Comparison of ENCODE assay signal across 8 mouse cellular contexts in genomic region chr1:95666541-95667320, GRCm38 (mm10). TPM values are rescaled to one million over a fixed set of nuclear protein-coding genes. Genes with fewer than 3 reads are reported as not detected.
DNase-seq lines count a peak whose midpoint lies in the region; ATAC-seq and TF ChIP-seq lines count a peak whose summit lies in the region.

No protein-coding gene starts in this region.

- H3K27ac ChIP-seq in kidney, adult 2 months (ENCODE audit: insufficient read depth, low read depth, low read length), result no peak overlapping the region; the same call in 1 of the 2 replicates
- peak overlapping the region; percentile 17; the same call in 1 of the 2 replicates for H3K27ac ChIP-seq in CH12.LX (ENCODE audit: insufficient read depth, low read depth)
- peak overlapping the region; percentile 12; the same call in 1 of the 2 replicates for H3K27ac ChIP-seq in embryonic facial prominence, embryonic 13.5 days
- H3K27ac ChIP-seq in hindbrain, postnatal 0 days, result peak overlapping the region; percentile 84
- H3K27ac ChIP-seq in midbrain, embryonic 16.5 days (ENCODE audit: low read length), result peak overlapping the region; percentile 92

- H3K4me1 ChIP-seq in kidney, adult 2 months (ENCODE audit: control insufficient read depth, insufficient read depth, low read length), result no peaks in the 10 kb centered on the region
- peaks cover 0 to 18% of the 10 kb centered on the region in 2 experiments; a peak in 3 of 4 replicates for H3K4me1 ChIP-seq in CH12.LX (ENCODE audit: control insufficient read depth in 1 of 2, insufficient read depth in 2 of 2)
- peaks cover 20% of the 10 kb centered on the region for H3K4me1 ChIP-seq in embryonic facial prominence, embryonic 13.5 days
- 0 out of 2 replicates have a peak, but pooled peaks cover 3% of the 10 kb centered on the region for H3K4me1 ChIP-seq in hindbrain, postnatal 0 days (ENCODE audit: insufficient read depth, low read length)
- H3K4me1 ChIP-seq in midbrain, embryonic 16.5 days (ENCODE audit: control insufficient read depth, insufficient read depth, low read length), result peaks cover 14% of the 10 kb centered on the region; the same call in 1 of the 2 replicates

- peak overlapping the region; percentile 65 for H3K9ac ChIP-seq in CH12.LX (ENCODE audit: insufficient read depth, low read depth)
- H3K9ac ChIP-seq in embryonic facial prominence, embryonic 13.5 days, result peak overlapping the region; percentile 57
- peak overlapping the region; percentile 71 for H3K9ac ChIP-seq in hindbrain, postnatal 0 days (replicated peaks; ENCODE audit: low read length)
- H3K9ac ChIP-seq in midbrain, embryonic 16.5 days (ENCODE audit: low read depth, low read length), result peak overlapping the region; percentile 81

- DNase-seq in kidney, adult 2 months, result no peak
- DNase-seq in kidney, adult 9 months, result no peak
- DNase-seq in CH12.LX (ENCODE audit: extremely low read depth) (no peak), MN1 (ENCODE audit: low spot score) (no peak)
- peak; percentile 26 for DNase-seq in hindbrain, postnatal 0 days (ENCODE audit: low spot score)

- 1% methylated on average over 14 of the region's 14 CpGs for WGBS in kidney, adult 2 months
- 1% methylated on average over 14 of the region's 14 CpGs for WGBS in embryonic facial prominence, embryonic 13.5 days
- WGBS in hindbrain, postnatal 0 days, result under 1% methylated on average over 14 of the region's 14 CpGs
- WGBS in midbrain, embryonic 16.5 days, result 1% methylated on average over 14 of the region's 14 CpGs

- no peaks in the 10 kb centered on the region for H3K36me3 ChIP-seq in kidney, adult 2 months (ENCODE audit: control insufficient read depth, insufficient read depth, low read length)
- no peaks in the 10 kb centered on the region for H3K36me3 ChIP-seq in CH12.LX (replicated peaks in 1 of 2; ENCODE audit: control insufficient read depth in 1 of 2, insufficient read depth in 1 of 2, low read length in 1 of 2)
- H3K36me3 ChIP-seq in embryonic facial prominence, embryonic 13.5 days, result no peaks in the 10 kb centered on the region
- H3K36me3 ChIP-seq in hindbrain, postnatal 0 days (ENCODE audit: insufficient read depth, low read length), result no peaks in the 10 kb centered on the region
- no peaks in the 10 kb centered on the region for H3K36me3 ChIP-seq in midbrain, embryonic 16.5 days (ENCODE audit: control insufficient read depth, insufficient read depth, low read length)

- peaks cover 25% of the 10 kb centered on the region for H3K79me2 ChIP-seq in CH12.LX (replicated peaks; ENCODE audit: control insufficient read depth, extremely low read depth, insufficient read depth, poor library complexity, severe bottlenecking)

- TF ChIP-seq POLR2A in kidney, adult 2 months (IDR thresholded peaks at IDR 0.05; ENCODE audit: low read depth, low read length), result no peak
- no peak for TF ChIP-seq POLR2A in CH12.LX (IDR thresholded peaks at IDR 0.05; ENCODE audit: low read depth, low read length)

- TF ChIP-seq EP300 in CH12.LX (IDR thresholded peaks at IDR 0.05; ENCODE audit: low read length), result no peak

- ATAC-seq in embryonic facial prominence, embryonic 13.5 days (ENCODE audit: insufficient number of reproducible peaks, insufficient read depth, low FRiP score, low TSS enrichment, low read depth), result no peak
- ATAC-seq in hindbrain, postnatal 0 days, result no peak
- peak; percentile 13 for ATAC-seq in midbrain, embryonic 16.5 days
- no peak for ATAC-seq in inflammation-experienced regulatory T-cells, adult 6 months

- no peak for TF ChIP-seq CTCF in kidney, adult 2 months (conservative IDR thresholded peaks at IDR 0.05; ENCODE audit: insufficient read depth, insufficient read length, low read depth, low read length)
- TF ChIP-seq CTCF in CH12.LX (conservative IDR thresholded peaks at IDR 0.05 in 1 of 2, IDR thresholded peaks at IDR 0.05 in 1 of 2; ENCODE audit: low read depth in 2 of 2, low read length in 2 of 2), result no peak
- no peak for TF ChIP-seq CTCF in hindbrain, postnatal 0 days (IDR thresholded peaks at IDR 0.05; ENCODE audit: low read depth)

- dilution Hi-C loops in CH12.LX (cut with MboI; ENCODE audit: extremely low pct_ligation_motif_present, extremely low pct_unique_long_range_greater_than_20kb, low sequenced_read_pairs), result no loop called here

- in situ Hi-C loops in CH12.LX (cut with MboI; ENCODE audit: low pct_ligation_motif_present, low pct_unique_long_range_greater_than_20kb, low sequenced_read_pairs), result loop anchor here (10.0 kb wide), 1 partner anchor 272 kb away; no protein-coding TSS in a partner anchor

- no peaks in the 10 kb centered on the region for H3K9me3 ChIP-seq in CH12.LX (replicated peaks; ENCODE audit: low read length)
- no peaks in the 10 kb centered on the region for H3K9me3 ChIP-seq in embryonic facial prominence, embryonic 13.5 days
- H3K9me3 ChIP-seq in hindbrain, postnatal 0 days (ENCODE audit: low read length), result no peaks in the 10 kb centered on the region
- no peaks in the 10 kb centered on the region for H3K9me3 ChIP-seq in midbrain, embryonic 16.5 days (replicated peaks; ENCODE audit: control insufficient read depth, low read length, poor library complexity, severe bottlenecking)

- no peak for TF ChIP-seq RAD21 in CH12.LX (IDR thresholded peaks at IDR 0.05; ENCODE audit: low read depth, low read length)

- H3K4me2 ChIP-seq in CH12.LX (ENCODE audit: insufficient read depth, low read depth, poor library complexity, severe bottlenecking), result peak overlapping the region; percentile 91
- H3K4me2 ChIP-seq in embryonic facial prominence, embryonic 13.5 days, result peak overlapping the region; percentile 81
- peak overlapping the region; percentile 90 for H3K4me2 ChIP-seq in hindbrain, postnatal 0 days (ENCODE audit: low read depth, low read length)
- H3K4me2 ChIP-seq in midbrain, embryonic 16.5 days (ENCODE audit: low read length), result peak overlapping the region; percentile 60

- peak overlapping the region; percentile 55 for H3K4me3 ChIP-seq in kidney, adult 2 months (ENCODE audit: insufficient read depth, low read depth, low read length)
- H3K4me3 ChIP-seq in CH12.LX (replicated peaks in 1 of 3; ENCODE audit: low read depth in 2 of 3, low read length in 2 of 3, poor library complexity in 1 of 3), result peak overlapping the region; percentile 65 to 79 (median 75)
- H3K4me3 ChIP-seq in embryonic facial prominence, embryonic 13.5 days, result peak overlapping the region; percentile 64
- peak overlapping the region; percentile 74 for H3K4me3 ChIP-seq in hindbrain, postnatal 0 days (ENCODE audit: low read length)
- peak overlapping the region; percentile 66 for H3K4me3 ChIP-seq in midbrain, embryonic 16.5 days (ENCODE audit: low read depth, low read length)

- H3K27me3 ChIP-seq in kidney, adult 2 months (replicated peaks; ENCODE audit: control insufficient read depth, insufficient read depth, low read length), result no peaks in the 10 kb centered on the region; the same call in 1 of the 2 replicates
- H3K27me3 ChIP-seq in CH12.LX (replicated peaks), result no peaks in the 10 kb centered on the region
- peaks cover 12% of the 10 kb centered on the region for H3K27me3 ChIP-seq in embryonic facial prominence, embryonic 13.5 days
- no peaks in the 10 kb centered on the region for H3K27me3 ChIP-seq in hindbrain, postnatal 0 days (ENCODE audit: insufficient read depth, low read length)
- H3K27me3 ChIP-seq in midbrain, embryonic 16.5 days (ENCODE audit: control insufficient read depth, insufficient read depth, low read depth, low read length), result no peaks in the 10 kb centered on the region

TF ChIP-seq in CH12.LX, 34 proteins besides CTCF, POLR2A, EP300 and RAD21:
- TF ChIP-seq SIN3A (IDR thresholded peaks at IDR 0.05; ENCODE audit: low read length), result 0 out of 2 replicates have a peak, but pooled peaks have one; percentile 7
- TF ChIP-seq MAFK (IDR thresholded peaks at IDR 0.05; ENCODE audit: insufficient replicate concordance, low read length), result no peak
- no peak for TF ChIP-seq UBTF (IDR thresholded peaks at IDR 0.05; ENCODE audit: low read depth, low read length)
- no peak for TF ChIP-seq CHD1 (IDR thresholded peaks at IDR 0.05; ENCODE audit: low read depth, low read length)
- TF ChIP-seq MAX (IDR thresholded peaks at IDR 0.05; ENCODE audit: low read length), result 0 out of 2 replicates have a peak, but pooled peaks have one; percentile 8
- no peak for TF ChIP-seq GABPA (IDR thresholded peaks at IDR 0.05; ENCODE audit: insufficient replicate concordance, low read depth, low read length)

RNA-seq across cellular contexts. Expression of gene St8sia4, which starts 0.6 kb away (rescaled TPM):
- polyA plus RNA-seq in kidney, adult 2 months (2012; rRNA removed), result 0.43 and 0.77 TPM in 2 replicates
- 13.6 and 19.7 TPM in 2 replicates for total RNA-seq in CH12.LX (2012; rRNA removed)
- total RNA-seq in CH12.LX (2014; rRNA removed), result 12.7 and 14.0 TPM in 2 replicates
- 1.9 and 2.3 TPM in 2 replicates for polyA plus RNA-seq in CH12.LX (2012; ENCODE audit: insufficient read length, low read depth)
- polyA plus RNA-seq in embryonic facial prominence, embryonic 13.5 days (2015; fragmentation: Nextera tagmentation; extraction: Ambion mirVana), result 4.2 and 4.7 TPM in 2 replicates
- total RNA-seq in hindbrain, postnatal 0 days (2014; rRNA removed), result 36.4 and 37.1 TPM in 2 replicates
- 12.8 and 13.3 TPM in 2 replicates for polyA plus RNA-seq in hindbrain, postnatal 0 days (2015; fragmentation: Nextera tagmentation; extraction: Ambion mirVana)
- polyA plus RNA-seq in midbrain, embryonic 16.5 days (2015; fragmentation: Nextera tagmentation; extraction: Ambion mirVana), result 45.9 and 47.3 TPM in 2 replicates
- polyA plus RNA-seq in inflammation-experienced regulatory T-cells, adult 6 months (2017; shearing (Covaris generic)), result 10 to 100 TPM; 47.9 to 70.6 (median 53.5) TPM
